Mouse (Mus musculus) liver, embryonic 14.5 days (tissue): Measurements from ENCODE around the gene Mfsd2b.

Experiments
- CTCF ChIP-seq: IDR thresholded peaks from 2 replicates; pipeline ENCODE4 v1.5.1; 2016; ENCODE audit warnings: antibody characterized with exemption, low read depth, control low read depth
- EP300 ChIP-seq: IDR thresholded peaks from 2 replicates; pipeline ENCODE4 v1.6.1; 2016; ENCODE audit warnings: antibody characterized with exemption, low read depth

- TF ChIP-seq CTCF (no peak), EP300 (no peak)
These were observed 14.8 kb downstream of the Mfsd2b start for GRCm38 (mm10) chr12:4859241-4859914.
